Mouse (Mus musculus): Measurements from ENCODE around the gene Nmrk1. TPM values are rescaled to one million over a fixed set of nuclear protein-coding genes. Genes with fewer than 3 reads are reported as not detected.

The Nmrk1 gene
- total RNA-seq, 2 experiments from 2014 or later: 8.6 to 10.2 TPM

- DNase-seq (ENCODE audit: low spot score in 2 of 2): no peak
These were observed 17.4 kb upstream of the Nmrk1 start for GRCm38 (mm10) chr19:18614337-18614736.

GRCm38 (mm10) chr19:18615680-18616240, 16.0 kb upstream of the Nmrk1 start:
- no peak for DNase-seq (ENCODE audit: low spot score in 2 of 2)

GRCm38 (mm10) chr19:18617504-18617903, 14.2 kb upstream of the Nmrk1 start:
- no peak for DNase-seq (ENCODE audit: low spot score in 2 of 2)

GRCm38 (mm10) chr19:18619060-18619459, 12.7 kb upstream of the Nmrk1 start:
- DNase-seq (ENCODE audit: low spot score in 2 of 2): no peak

GRCm38 (mm10) chr19:18619691-18620090, 12.1 kb upstream of the Nmrk1 start:
- no peak for DNase-seq (ENCODE audit: low spot score in 2 of 2)

GRCm38 (mm10) chr19:18623894-18624293, 7.9 kb upstream of the Nmrk1 start:
- no peak for DNase-seq (ENCODE audit: low spot score in 2 of 2)

GRCm38 (mm10) chr19:18629589-18629988, 2.2 kb upstream of the Nmrk1 start:
- no peak for DNase-seq (ENCODE audit: low spot score in 2 of 2)

- no peak for DNase-seq (ENCODE audit: low spot score in 2 of 2)
These were observed 1.3 kb upstream of the Nmrk1 start for GRCm38 (mm10) chr19:18630221-18631119.

GRCm38 (mm10) chr19:18631161-18631643, 548 bp upstream of the Nmrk1 start:
- DNase-seq (ENCODE audit: low spot score in 2 of 2): peak; percentile 28 to 36

- no peak for DNase-seq (ENCODE audit: low spot score in 2 of 2)
These were observed 758 bp downstream of the Nmrk1 start for GRCm38 (mm10) chr19:18632231-18633185.

GRCm38 (mm10) chr19:18637954-18638353, 6.2 kb downstream of the Nmrk1 start:
- DNase-seq (ENCODE audit: low spot score in 2 of 2): no peak

GRCm38 (mm10) chr19:18638949-18639348, 7.2 kb downstream of the Nmrk1 start:
- no peak for DNase-seq (ENCODE audit: low spot score in 2 of 2)

- no peak for DNase-seq (ENCODE audit: low spot score in 2 of 2)
These were observed 7.8 kb downstream of the Nmrk1 start for GRCm38 (mm10) chr19:18639552-18639951.

GRCm38 (mm10) chr19:18641001-18641400, 9.3 kb downstream of the Nmrk1 start:
- no peak for DNase-seq (ENCODE audit: low spot score in 2 of 2)

- no peak for DNase-seq (ENCODE audit: low spot score in 2 of 2)
These were observed 11.7 kb downstream of the Nmrk1 start for GRCm38 (mm10) chr19:18643411-18643810.

- no peak for DNase-seq (ENCODE audit: low spot score in 2 of 2)
These were observed 12.3 kb downstream of the Nmrk1 start for GRCm38 (mm10) chr19:18644084-18644483.

GRCm38 (mm10) chr19:18646397-18646796, 14.6 kb downstream of the Nmrk1 start:
- DNase-seq (ENCODE audit: low spot score in 2 of 2): no peak

GRCm38 (mm10) chr19:18646853-18647420, 15.2 kb downstream of the Nmrk1 start:
- no peak for DNase-seq (ENCODE audit: low spot score in 2 of 2)

- DNase-seq (ENCODE audit: low spot score in 2 of 2): no peak
These were observed 16.2 kb downstream of the Nmrk1 start for GRCm38 (mm10) chr19:18647775-18648557.

- DNase-seq (ENCODE audit: low spot score in 2 of 2): no peak
These were observed 16.8 kb downstream of the Nmrk1 start for GRCm38 (mm10) chr19:18648558-18648945.

Data from layer of hippocampus, postnatal 14 days (tissue).